Mouse (Mus musculus) heart, adult 2 months (tissue): ENCODE results near the gene 2310009B15Rik.

Source experiments
- CTCF ChIP-seq: fragments of 200-600 bp; IDR thresholded peaks from 2 replicates; pipeline ENCODE4 v1.8.1; 2022; ENCODE audit warnings: antibody characterized with exemption, mild to moderate bottlenecking, moderate library complexity
- EP300 ChIP-seq: fragments of 200-500 bp; IDR thresholded peaks from 2 replicates; pipeline ENCODE4 v1.6.1; 2011; ENCODE audit warnings: low read depth, low read length, control low read depth; ENCODE audit not compliant: insufficient read depth

DNA sequence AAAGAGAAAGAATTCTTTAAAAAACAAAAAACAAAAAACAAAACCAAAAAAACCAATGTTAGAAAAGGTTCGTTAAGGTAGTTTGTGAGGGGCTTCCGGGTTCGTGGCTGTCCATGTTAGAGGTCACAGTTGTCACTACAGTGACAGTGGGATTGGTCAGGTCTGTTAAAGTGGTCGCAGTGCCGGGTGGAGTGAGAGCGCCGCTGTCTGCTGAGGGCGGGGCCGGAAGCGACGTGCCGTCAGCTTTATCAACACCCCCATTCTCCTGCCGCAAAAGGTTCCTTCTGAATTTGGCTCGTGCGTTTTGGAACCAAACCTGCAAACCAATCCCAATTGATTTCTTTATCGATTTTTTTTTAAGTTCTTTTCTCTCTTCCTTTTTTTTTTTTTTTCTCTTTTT is 25.3 kb downstream of the 2310009B15Rik start:
- no peak for TF ChIP-seq CTCF
- TF ChIP-seq EP300, result no peak
